Mouse (Mus musculus) bone marrow macrophage, adult 2 months (primary cell): Measurements from ENCODE around the gene Slc46a1.

Source experiments
- CTCF ChIP-seq: IDR thresholded peaks from 2 replicates; pipeline ENCODE4 v1.5.1; 2012; ENCODE audit warnings: low read depth, mild to moderate bottlenecking, low read length, moderate library complexity
- POLR2A ChIP-seq: IDR thresholded peaks from 2 replicates; pipeline ENCODE4 v1.6.1; 2012; ENCODE audit warnings: mild to moderate bottlenecking, low read depth, low read length, borderline replicate concordance

DNA sequence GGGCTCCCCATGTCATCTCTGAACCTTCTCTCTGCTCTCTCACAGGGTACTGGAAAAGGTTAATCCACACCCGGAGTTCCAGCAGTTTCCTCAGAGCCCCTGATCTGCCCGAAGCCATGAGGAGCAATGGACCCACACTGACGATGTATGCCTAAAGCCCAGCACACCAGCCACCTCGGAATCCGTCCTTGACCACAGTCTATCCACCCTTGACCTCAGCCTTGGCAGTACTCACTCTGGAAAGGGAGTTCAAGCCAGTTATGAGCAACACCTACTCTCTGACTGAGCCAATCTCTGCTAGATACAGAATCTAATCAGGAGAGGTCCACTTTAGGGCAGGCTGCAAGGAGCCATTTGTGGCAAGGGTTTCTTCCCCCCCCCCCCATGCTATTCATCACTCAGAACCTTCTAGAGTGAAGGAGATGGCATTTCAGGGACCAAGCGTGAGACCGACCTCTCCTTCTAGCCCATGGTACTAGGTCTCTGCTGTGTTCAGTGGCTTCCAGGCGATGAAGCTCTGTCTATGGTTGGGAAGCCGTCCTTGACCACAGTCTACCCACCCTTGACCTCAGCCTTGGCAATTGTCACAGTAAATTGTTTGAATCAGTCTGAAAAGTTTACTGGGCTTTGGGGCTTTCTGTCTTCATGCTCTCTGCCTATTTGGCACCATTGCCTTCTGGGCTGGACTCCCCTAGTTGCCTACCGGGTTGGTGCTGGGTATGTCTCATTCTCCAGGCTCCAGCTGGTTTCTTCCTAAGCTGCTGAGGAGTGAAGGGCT is 6.0 kb downstream of the Slc46a1 start:
- TF ChIP-seq CTCF, result no peak
- TF ChIP-seq POLR2A, result no peak
